Mouse (Mus musculus) kidney, adult 2 months (tissue): ENCODE results near the gene Slc24a2.

Source experiments
- CTCF ChIP-seq: fragments of 200-500 bp; conservative IDR thresholded peaks from 2 replicates; pipeline ENCODE4 v1.5.1; 2011; ENCODE audit warnings: low read depth, mild to moderate bottlenecking, control low read depth, low read length, moderate library complexity, mixed read lengths; ENCODE audit not compliant: insufficient read depth, insufficient read length
- POLR2A ChIP-seq: fragments of 200-500 bp; IDR thresholded peaks from one replicate; pipeline ENCODE4 v1.6.1; 2011; ENCODE audit warnings: low read depth, low read length, control low read depth

- TF ChIP-seq POLR2A (no peak), CTCF (no peak)
These were observed 44.5 kb upstream of the Slc24a2 start for GRCm38 (mm10) chr4:87274825-87275224.
